Mouse (Mus musculus): Measurements from ENCODE around the gene Trp53.
A peak's percentile ranks its signal among the peaks of the same experiment; 100 is the strongest.
"Not testable (repeated sequence)": the region's sequence is repeated elsewhere in the genome, so short reads cannot be mapped to it uniquely, and the experiment has no call there.

Trp53 gene

GRCm38 (mm10) chr11:69624339-69624738 is 44.2 kb downstream of the Trp53 start:
- DNase-seq (ENCODE audit: low read depth, low spot score), result not testable (repeated sequence)

GRCm38 (mm10) chr11:69628286-69628685 is 48.1 kb downstream of the Trp53 start:
- peak; percentile 90 for DNase-seq (ENCODE audit: low read depth, low spot score)

- DNase-seq (ENCODE audit: low read depth, low spot score), result peak; percentile 72
These were observed 49.6 kb downstream of the Trp53 start for GRCm38 (mm10) chr11:69629802-69630201.

- peak; percentile 100 for DNase-seq (ENCODE audit: low read depth, low spot score)
These were observed 52.3 kb downstream of the Trp53 start, which contains the start of gene Fxr2 for GRCm38 (mm10) chr11:69632284-69633089. Gene Fxr2, plus strand, starts transcription at chr11:69632990.

- peak; percentile 79 for DNase-seq (ENCODE audit: low read depth, low spot score)
These were observed 53.1 kb downstream of the Trp53 start for GRCm38 (mm10) chr11:69633128-69633866.

GRCm38 (mm10) chr11:69635471-69635870 is 55.3 kb downstream of the Trp53 start:
- DNase-seq (ENCODE audit: low read depth, low spot score), result no peak

Measured in ZHBTc4 (cell line).